Mouse (Mus musculus): Measurements from ENCODE around the gene S100a11. TPM values are rescaled to one million over a fixed set of nuclear protein-coding genes. Genes with fewer than 3 reads are reported as not detected.

Gene S100a11
- polyA plus RNA-seq, 1 experiment from 2014 or later = 158 TPM

DNA sequence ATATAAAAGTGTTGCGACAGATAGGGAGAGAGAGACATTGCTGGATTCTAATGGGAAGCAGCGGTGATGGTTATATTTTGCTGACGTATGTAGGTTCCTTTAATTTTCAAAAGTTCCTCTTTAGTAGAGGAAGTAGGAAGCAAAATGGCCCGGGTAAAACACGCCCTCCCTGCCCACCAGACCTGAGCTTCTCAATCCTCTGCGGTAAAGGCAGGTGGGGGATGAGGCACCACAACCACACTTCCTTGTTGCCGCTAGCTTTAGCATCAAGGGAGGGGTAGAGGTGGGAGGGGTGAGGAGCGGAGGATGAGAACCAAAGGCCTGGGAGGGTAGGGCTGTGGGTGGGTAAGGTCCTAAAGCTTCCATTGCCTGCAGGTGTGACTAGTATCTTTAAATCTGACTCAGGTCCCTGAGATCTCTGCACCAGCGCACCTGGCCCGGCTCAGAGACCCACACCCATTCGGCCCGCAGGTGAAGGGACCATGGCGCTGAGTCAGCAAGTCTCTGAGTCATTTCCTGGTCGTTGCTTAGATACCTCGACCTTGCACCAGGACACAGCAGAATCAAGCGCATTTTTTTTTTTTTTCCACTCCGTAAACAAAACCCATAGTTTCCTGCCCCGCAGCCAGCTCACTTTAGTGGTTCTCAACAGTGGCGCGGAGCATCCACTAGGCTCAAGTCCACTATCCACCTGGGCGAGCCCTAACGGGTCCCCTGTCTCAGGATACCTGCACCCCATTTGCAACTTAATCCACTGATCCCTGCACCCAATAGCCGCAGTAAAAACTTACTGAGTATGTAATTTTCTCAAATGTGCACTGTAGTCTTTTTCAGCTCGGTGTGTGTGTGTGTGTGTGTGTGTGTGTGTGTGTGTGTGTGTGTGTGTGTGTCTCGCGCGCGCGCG, 14.1 kb upstream of the S100a11 start:
- Histone ChIP-seq H3K4me1 (no peaks in the 10 kb centered on the region), H3K4me2 (0 out of 2 replicates have a peak overlapping the region, but pooled peaks have one; percentile 5), H3K27ac (no peak overlapping the region), H3K9ac (no peak overlapping the region), H3K9me3 (peaks cover 4% of the 10 kb centered on the region; the same call in 1 of the 2 replicates), H3K4me3 (no peak overlapping the region), H3K27me3 (replicated peaks) (no peaks in the 10 kb centered on the region), H3K36me3 (replicated peaks) (no peaks in the 10 kb centered on the region)
- WGBS = 44% methylated on average over 30 of the region's 30 CpGs
- no peak; the same call in 1 of the 2 replicates for ATAC-seq (replicated peaks)

- Histone ChIP-seq H3K4me1 (no peaks in the 10 kb centered on the region), H3K36me3 (replicated peaks) (no peaks in the 10 kb centered on the region), H3K9me3 (peaks cover 4% of the 10 kb centered on the region; the same call in 1 of the 2 replicates), H3K4me3 (no peak overlapping the region), H3K9ac (no peak overlapping the region), H3K27ac (no peak overlapping the region), H3K4me2 (no peak overlapping the region), H3K27me3 (replicated peaks) (no peaks in the 10 kb centered on the region)
- 78% methylated on average over 5 of the region's 5 CpGs for WGBS
- no peak for ATAC-seq (replicated peaks)
Observed at GRCm38 (mm10) chr3:93506881-93507325, 13.4 kb upstream of the S100a11 start.

- no peak overlapping the region for H3K27ac ChIP-seq
Observed at GRCm38 (mm10) chr3:93509301-93509700, 11.0 kb upstream of the S100a11 start.

GRCm38 (mm10) chr3:93511036-93511435, 9.3 kb upstream of the S100a11 start:
- no peak overlapping the region for H3K4me3 ChIP-seq
- H3K27me3 ChIP-seq (replicated peaks) = no peaks in the 10 kb centered on the region
- H3K4me1 ChIP-seq = no peaks in the 10 kb centered on the region
- WGBS = 95% methylated on average over 1 of the region's 1 CpGs
- no peaks in the 10 kb centered on the region for H3K9me3 ChIP-seq
- H3K4me2 ChIP-seq = no peak overlapping the region
- H3K9ac ChIP-seq = no peak overlapping the region
- no peaks in the 10 kb centered on the region for H3K36me3 ChIP-seq (replicated peaks)
- H3K27ac ChIP-seq = no peak overlapping the region
- ATAC-seq (replicated peaks) = no peak

More at GRCm38 (mm10) chr3:93509301-93509700, 11.0 kb upstream of the S100a11 start:
- WGBS = 86% methylated on average over 1 of the region's 1 CpGs
- H3K9me3 ChIP-seq = no peaks in the 10 kb centered on the region
- H3K27me3 ChIP-seq (replicated peaks) = no peaks in the 10 kb centered on the region
- H3K9ac ChIP-seq = no peak overlapping the region
- H3K4me2 ChIP-seq = no peak overlapping the region
- ATAC-seq (replicated peaks) = no peak
- no peaks in the 10 kb centered on the region for H3K4me1 ChIP-seq
- H3K36me3 ChIP-seq (replicated peaks) = no peaks in the 10 kb centered on the region
- no peak overlapping the region for H3K4me3 ChIP-seq

GRCm38 (mm10) chr3:93511801-93512200, 8.5 kb upstream of the S100a11 start:
- Histone ChIP-seq H3K4me3 (no peak overlapping the region), H3K4me2 (no peak overlapping the region), H3K27me3 (replicated peaks) (no peaks in the 10 kb centered on the region), H3K9me3 (no peaks in the 10 kb centered on the region), H3K36me3 (replicated peaks) (no peaks in the 10 kb centered on the region), H3K4me1 (no peaks in the 10 kb centered on the region), H3K9ac (no peak overlapping the region), H3K27ac (no peak overlapping the region)
- 94% methylated on average over 1 of the region's 1 CpGs for WGBS
- ATAC-seq (replicated peaks) = no peak

- 77% methylated on average over 7 of the region's 7 CpGs for WGBS
- no peak overlapping the region for H3K27ac ChIP-seq
- no peaks in the 10 kb centered on the region for H3K4me1 ChIP-seq
- H3K4me3 ChIP-seq = no peak overlapping the region
- no peaks in the 10 kb centered on the region for H3K27me3 ChIP-seq (replicated peaks)
- H3K9ac ChIP-seq = no peak overlapping the region
- H3K36me3 ChIP-seq (replicated peaks) = no peaks in the 10 kb centered on the region
- H3K9me3 ChIP-seq = no peaks in the 10 kb centered on the region
- no peak overlapping the region for H3K4me2 ChIP-seq
- ATAC-seq (replicated peaks) = no peak
Observed at GRCm38 (mm10) chr3:93512386-93513101, 7.7 kb upstream of the S100a11 start.

DNA sequence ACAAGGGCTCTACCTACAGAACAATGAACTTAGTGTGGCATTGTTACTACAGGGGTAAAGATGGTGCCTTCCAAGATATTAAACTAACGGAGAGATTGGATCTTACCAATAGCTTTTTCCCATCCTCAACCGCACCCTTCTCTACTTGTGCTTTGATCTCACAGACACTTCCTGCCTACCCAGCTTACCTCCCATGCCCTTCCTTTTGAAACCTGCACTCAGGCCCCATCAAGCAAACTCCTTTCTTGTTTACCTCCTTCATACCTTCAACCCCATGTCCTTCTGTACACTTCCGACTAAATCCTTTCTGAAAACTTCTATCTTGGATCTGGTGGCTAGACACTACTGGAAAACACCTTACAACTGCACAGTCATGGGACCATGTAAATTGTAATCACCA, 5.7 kb upstream of the S100a11 start:
- Histone ChIP-seq H3K4me2 (no peak overlapping the region), H3K4me3 (no peak overlapping the region), H3K9me3 (no peaks in the 10 kb centered on the region), H3K4me1 (no peaks in the 10 kb centered on the region), H3K27me3 (replicated peaks) (no peaks in the 10 kb centered on the region), H3K9ac (no peak overlapping the region), H3K36me3 (replicated peaks) (no peaks in the 10 kb centered on the region), H3K27ac (no peak overlapping the region)
- ATAC-seq (replicated peaks) = no peak
- WGBS = 93% methylated on average over 3 of the region's 3 CpGs

DNA sequence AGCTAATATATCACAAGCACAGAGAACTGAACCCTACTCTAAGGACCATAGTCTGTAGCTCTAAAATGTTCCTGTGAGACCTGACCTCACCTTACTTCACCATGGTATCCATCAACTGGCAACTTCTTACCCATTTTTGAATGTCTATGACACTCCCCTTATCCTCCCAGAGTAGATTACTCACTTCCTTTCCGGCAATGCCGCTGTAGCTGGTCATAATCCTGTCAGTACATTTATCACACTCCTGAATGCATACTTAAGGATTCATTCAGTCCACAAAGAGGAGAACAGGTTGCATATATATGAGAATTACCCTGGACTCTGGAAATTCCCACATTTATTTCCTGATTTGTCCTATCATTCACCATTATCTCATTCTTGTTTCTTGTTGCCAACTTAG, 2.9 kb upstream of the S100a11 start:
- ATAC-seq (replicated peaks) = no peak
- H3K27me3 ChIP-seq (replicated peaks) = peaks cover 5% of the 10 kb centered on the region
- H3K9ac ChIP-seq = no peak overlapping the region
- no peak overlapping the region for H3K27ac ChIP-seq
- no peak overlapping the region for H3K4me2 ChIP-seq
- no peak overlapping the region for H3K4me3 ChIP-seq
- no peaks in the 10 kb centered on the region for H3K36me3 ChIP-seq (replicated peaks)
- no peaks in the 10 kb centered on the region for H3K9me3 ChIP-seq
- WGBS = 85% methylated on average over 2 of the region's 2 CpGs
- peaks cover 10% of the 10 kb centered on the region for H3K4me1 ChIP-seq

GRCm38 (mm10) chr3:93519856-93520329, 395 bp upstream of the S100a11 start:
- Histone ChIP-seq H3K4me2 (peak overlapping the region; percentile 93), H3K9ac (no peak overlapping the region), H3K36me3 (replicated peaks) (no peaks in the 10 kb centered on the region), H3K9me3 (no peaks in the 10 kb centered on the region), H3K4me1 (peaks cover 10% of the 10 kb centered on the region), H3K4me3 (peak overlapping the region; percentile 48; the same call in 1 of the 2 replicates), H3K27ac (no peak overlapping the region), H3K27me3 (replicated peaks) (peaks cover 5% of the 10 kb centered on the region)
- 54% methylated on average over 5 of the region's 5 CpGs for WGBS
- peak; percentile 50 for ATAC-seq (replicated peaks)

DNA sequence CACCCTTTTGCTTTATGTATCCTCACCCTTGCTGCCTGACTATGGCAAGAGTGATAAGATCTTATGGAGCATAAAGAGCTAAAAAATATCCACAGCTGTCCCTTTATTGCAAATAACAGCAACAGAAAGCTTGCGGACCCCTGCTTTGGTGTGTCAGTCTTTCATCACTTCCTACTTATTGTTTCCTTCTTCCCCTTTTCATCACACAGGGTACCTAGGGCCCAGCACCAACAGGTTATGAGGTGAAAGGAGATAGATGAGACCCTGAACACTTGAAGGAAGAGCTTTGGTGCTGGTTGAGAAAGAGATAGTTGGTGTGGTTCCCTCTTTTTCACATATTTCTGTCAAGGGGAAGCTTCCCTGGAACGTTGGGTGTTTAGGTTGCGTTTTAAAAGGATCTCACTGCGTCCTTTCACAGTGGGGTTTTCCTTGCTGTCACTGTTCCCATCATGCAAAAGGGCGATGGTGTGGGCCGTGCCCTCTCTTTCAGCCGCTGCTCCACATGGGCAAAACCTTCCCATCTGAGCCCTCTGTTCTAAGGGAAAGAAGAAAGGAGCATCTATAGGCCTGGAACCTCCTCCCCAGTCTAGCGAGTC, 1.3 kb downstream of the S100a11 start:
- H3K9me3 ChIP-seq = no peaks in the 10 kb centered on the region
- H3K4me1 ChIP-seq = peaks cover 10% of the 10 kb centered on the region
- H3K36me3 ChIP-seq (replicated peaks) = no peaks in the 10 kb centered on the region
- WGBS = 86% methylated on average over 8 of the region's 8 CpGs
- H3K27ac ChIP-seq = no peak overlapping the region
- ATAC-seq (replicated peaks) = no peak
- peaks cover 5% of the 10 kb centered on the region for H3K27me3 ChIP-seq (replicated peaks)
- no peak overlapping the region for H3K4me3 ChIP-seq
- peak overlapping the region; percentile 93; the same call in 1 of the 2 replicates for H3K4me2 ChIP-seq
- H3K9ac ChIP-seq = no peak overlapping the region

DNA sequence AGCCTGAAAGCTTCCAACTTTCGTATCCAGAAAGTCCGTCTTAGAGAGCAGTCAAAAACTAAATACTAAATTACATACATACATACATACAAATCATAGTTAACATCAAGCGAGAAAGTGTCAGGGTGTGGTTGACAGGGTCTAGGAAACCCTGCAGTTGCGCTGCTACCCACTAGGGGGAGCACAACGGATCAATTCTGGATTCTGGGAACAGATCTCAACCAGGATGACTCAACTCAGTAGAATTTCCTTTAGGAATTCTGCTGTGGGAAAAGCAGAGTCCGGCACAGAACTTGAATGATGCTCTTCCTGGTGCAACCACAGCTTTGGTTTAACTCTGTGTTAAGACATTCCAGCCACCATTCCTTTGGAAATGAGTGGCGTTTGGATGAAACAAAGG, 2.3 kb downstream of the S100a11 start:
- Histone ChIP-seq H3K4me3 (no peak overlapping the region), H3K27ac (no peak overlapping the region), H3K4me2 (no peak overlapping the region), H3K9me3 (no peaks in the 10 kb centered on the region), H3K36me3 (replicated peaks) (no peaks in the 10 kb centered on the region), H3K27me3 (replicated peaks) (peaks cover 5% of the 10 kb centered on the region), H3K9ac (no peak overlapping the region), H3K4me1 (peaks cover 10% of the 10 kb centered on the region)
- 41% methylated on average over 7 of the region's 7 CpGs for WGBS
- ATAC-seq (replicated peaks) = no peak

DNA sequence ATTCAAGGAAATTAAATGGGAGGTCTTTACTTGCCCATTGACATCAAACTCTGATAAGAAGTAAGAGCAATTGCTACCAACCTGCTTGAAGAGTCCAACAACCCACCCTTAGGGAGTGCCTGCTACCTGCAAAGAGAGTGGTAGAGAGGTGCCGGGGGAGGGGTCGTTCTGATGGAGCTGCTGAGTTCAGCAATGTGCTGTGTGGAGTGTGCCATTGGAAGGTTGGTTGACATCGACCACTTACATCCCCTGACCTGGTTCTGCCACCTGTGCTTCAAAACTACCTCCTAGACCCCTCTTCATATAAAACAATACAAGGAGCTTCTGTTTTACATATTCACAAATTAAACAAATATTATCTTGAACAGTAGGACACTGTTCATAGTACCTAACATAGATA, 7.0 kb downstream of the S100a11 start:
- no peak overlapping the region for H3K4me3 ChIP-seq
- H3K9me3 ChIP-seq = no peaks in the 10 kb centered on the region
- ATAC-seq (replicated peaks) = no peak

More for the DNA sequence above, 7.0 kb downstream of the S100a11 start:
- Histone ChIP-seq H3K27ac (no peak overlapping the region), H3K4me2 (no peak overlapping the region), H3K27me3 (replicated peaks) (no peaks in the 10 kb centered on the region), H3K9ac (no peak overlapping the region), H3K36me3 (replicated peaks) (no peaks in the 10 kb centered on the region), H3K4me1 (no peaks in the 10 kb centered on the region)
- WGBS = 94% methylated on average over 3 of the region's 3 CpGs
